14 mouse cellular contexts compared by ENCODE assay signal in genomic region chr2:84783840-84784566, GRCm38 (mm10). TPM values are rescaled to one million over a fixed set of nuclear protein-coding genes. Genes with fewer than 3 reads are reported as not detected.
DNase-seq lines count a peak whose midpoint lies in the region; ATAC-seq and TF ChIP-seq lines count a peak whose summit lies in the region.
"Had no signal": no experiment of that assay in that cellular context is flagged by ENCODE, and none has a peak within 500 bp of the region (broad histone marks: within the 10 kb centered on the region; RNA-seq: fewer than 3 reads in every experiment).

No protein-coding gene starts in this region.

- no peak for TF ChIP-seq CTCF in CH12.LX (conservative IDR thresholded peaks at IDR 0.05 in 1 of 2, IDR thresholded peaks at IDR 0.05 in 1 of 2; ENCODE audit: low read depth in 2 of 2, low read length in 2 of 2)

- H3K4me2 ChIP-seq in CH12.LX (ENCODE audit: insufficient read depth, low read depth, poor library complexity, severe bottlenecking): no peak overlapping the region
- H3K4me2 ChIP-seq in heart, embryonic 14.5 days (ENCODE audit: low read length): no peak overlapping the region
- H3K4me2 ChIP-seq in liver, embryonic 12.5 days: no peak overlapping the region

- no peak overlapping the region for H3K9ac ChIP-seq in CH12.LX (ENCODE audit: insufficient read depth, low read depth)
- H3K9ac ChIP-seq in heart, embryonic 14.5 days (ENCODE audit: low read length): no peak overlapping the region
- no peak overlapping the region for H3K9ac ChIP-seq in liver, embryonic 12.5 days

- H3K9me3 ChIP-seq in CH12.LX (replicated peaks; ENCODE audit: low read length): no peaks in the 10 kb centered on the region
- no peaks in the 10 kb centered on the region for H3K9me3 ChIP-seq in heart, embryonic 14.5 days (ENCODE audit: control insufficient read depth, low read length)
- no peaks in the 10 kb centered on the region for H3K9me3 ChIP-seq in liver, embryonic 12.5 days (replicated peaks)

- in situ Hi-C loops in CH12.LX (cut with MboI; ENCODE audit: low pct_ligation_motif_present, low pct_unique_long_range_greater_than_20kb, low sequenced_read_pairs): no loop called here

- peak; percentile 59; the same call in 1 of the 2 replicates for ATAC-seq in heart, embryonic 14.5 days (ENCODE audit: insufficient number of reproducible peaks, insufficient read depth, low FRiP score, low read depth)
- ATAC-seq in liver, embryonic 12.5 days: no peak
- ATAC-seq: Patski had no signal

- dilution Hi-C loops in CH12.LX (cut with MboI; ENCODE audit: extremely low pct_ligation_motif_present, extremely low pct_unique_long_range_greater_than_20kb, low sequenced_read_pairs): no loop called here

- H3K27me3 ChIP-seq in CH12.LX (replicated peaks): no peaks in the 10 kb centered on the region
- no peaks in the 10 kb centered on the region for H3K27me3 ChIP-seq in heart, embryonic 14.5 days (ENCODE audit: control insufficient read depth, insufficient read depth, low read length)
- H3K27me3 ChIP-seq in liver, embryonic 12.5 days (replicated peaks): peaks cover 27% of the 10 kb centered on the region

- WGBS in heart, embryonic 14.5 days: 35% methylated on average over 3 of the region's 3 CpGs
- WGBS in liver, embryonic 12.5 days (ENCODE audit: insufficient replicate concordance): 49% methylated on average over 3 of the region's 3 CpGs

- H3K4me1 ChIP-seq in CH12.LX (ENCODE audit: control insufficient read depth in 1 of 2, insufficient read depth in 2 of 2): peaks cover 0 to 24% of the 10 kb centered on the region in 2 experiments; a peak in 2 of 4 replicates
- H3K4me1 ChIP-seq in heart, embryonic 14.5 days (ENCODE audit: control insufficient read depth in 2 of 2, insufficient read depth in 2 of 2, low read length in 2 of 2): peaks cover 6 to 21% of the 10 kb centered on the region in 2 experiments; a peak in 3 of 4 replicates
- peaks cover 15% of the 10 kb centered on the region for H3K4me1 ChIP-seq in liver, embryonic 12.5 days

- no peak for TF ChIP-seq POLR2A in CH12.LX (IDR thresholded peaks at IDR 0.05; ENCODE audit: low read depth, low read length)

- H3K79me2 ChIP-seq in CH12.LX (replicated peaks; ENCODE audit: control insufficient read depth, extremely low read depth, insufficient read depth, poor library complexity, severe bottlenecking): no peaks in the 10 kb centered on the region

- H3K27ac ChIP-seq in CH12.LX (ENCODE audit: insufficient read depth, low read depth): no peak overlapping the region
- peak overlapping the region; percentile 28 to 56; a peak in 3 of 4 replicates for H3K27ac ChIP-seq in heart, embryonic 14.5 days (replicated peaks in 1 of 2; ENCODE audit: control insufficient read depth in 1 of 2, insufficient read depth in 1 of 2, low read depth in 2 of 2, low read length in 2 of 2)
- 0 out of 2 replicates have a peak overlapping the region, but pooled peaks have one; percentile 17 for H3K27ac ChIP-seq in liver, embryonic 12.5 days

- TF ChIP-seq RAD21 in CH12.LX (IDR thresholded peaks at IDR 0.05; ENCODE audit: low read depth, low read length): no peak

- no peak for TF ChIP-seq EP300 in CH12.LX (IDR thresholded peaks at IDR 0.05; ENCODE audit: low read length)

- H3K36me3 ChIP-seq in CH12.LX (replicated peaks in 1 of 2; ENCODE audit: control insufficient read depth in 1 of 2, insufficient read depth in 1 of 2, low read length in 1 of 2): no peaks in the 10 kb centered on the region
- no peaks in the 10 kb centered on the region for H3K36me3 ChIP-seq in heart, embryonic 14.5 days (ENCODE audit: control insufficient read depth, insufficient read depth, low read length)
- H3K36me3 ChIP-seq in liver, embryonic 12.5 days: no peaks in the 10 kb centered on the region

- no peak overlapping the region for H3K4me3 ChIP-seq in CH12.LX (replicated peaks in 1 of 3; ENCODE audit: low read depth in 2 of 3, low read length in 2 of 3, poor library complexity in 1 of 3)
- H3K4me3 ChIP-seq in heart, embryonic 14.5 days (ENCODE audit: control insufficient read depth in 1 of 2, insufficient read depth in 1 of 2, low read depth in 1 of 2, low read length in 2 of 2): no peak overlapping the region
- no peak overlapping the region for H3K4me3 ChIP-seq in liver, embryonic 12.5 days
- H3K4me3 ChIP-seq: erythroblast, embryonic 14.5 days had no signal

- DNase-seq in 416B (ENCODE audit: low read depth): peak; percentile 51
- DNase-seq in CH12.LX (ENCODE audit: extremely low read depth): no peak
- DNase-seq in cerebellum, adult 11-12 months: no peak
- no peak for DNase-seq in gastrocnemius, postnatal 10 days
- no peak for DNase-seq in right cerebral cortex, postnatal 4 days
- DNase-seq: adrenal gland, postnatal 14 days; cerebellum, postnatal 14 days; gastrocnemius, postnatal 14 days had no signal

TF ChIP-seq in CH12.LX, 34 proteins besides CTCF, POLR2A, EP300 and RAD21:
- TF ChIP-seq ZKSCAN1 (IDR thresholded peaks at IDR 0.05; ENCODE audit: borderline replicate concordance, low read depth, low read length): no peak
- TF ChIP-seq BHLHE40 (IDR thresholded peaks at IDR 0.05; ENCODE audit: low read depth, low read length): peak; percentile 46; the same call in 1 of the 2 replicates

RNA-seq across cellular contexts. Expression of gene Serping1, which starts 8.8 kb away (rescaled TPM):
- total RNA-seq in CH12.LX (2012; rRNA removed) (not detected in 2 replicates), CH12.LX (2014; rRNA removed) (not detected in 2 replicates)
- polyA plus RNA-seq in CH12.LX (2012; ENCODE audit: insufficient read length, low read depth): not detected in 2 replicates
- polyA plus RNA-seq in heart, embryonic 14.5 days (2014; fragmentation: Nextera tagmentation; extraction: Ambion mirVana): 37.9 and 46.6 TPM in 2 replicates
- polyA plus RNA-seq in liver, embryonic 12.5 days (2016; fragmentation: Nextera tagmentation; extraction: Ambion mirVana): 30.8 and 32.3 TPM in 2 replicates
- total RNA-seq in gastrocnemius, postnatal 10 days (2021): 10 to 100 TPM; 74.7 to 84.1 TPM
- polyA plus RNA-seq: erythroblast, embryonic 14.5 days had no signal

RNA-seq across cellular contexts. Expression of gene Ube2l6, which starts 14.6 kb away (rescaled TPM):
- 1.7 and 2.0 TPM in 2 replicates for total RNA-seq in CH12.LX (2012; rRNA removed)
- 7.3 and 8.5 TPM in 2 replicates for total RNA-seq in CH12.LX (2014; rRNA removed)
- polyA plus RNA-seq in CH12.LX (2012; ENCODE audit: insufficient read length, low read depth): 4.1 and 5.0 TPM in 2 replicates
- 59.4 and 82.6 TPM in 2 replicates for polyA plus RNA-seq in heart, embryonic 14.5 days (2014; fragmentation: Nextera tagmentation; extraction: Ambion mirVana)
- 293 and 321 TPM in 2 replicates for polyA plus RNA-seq in liver, embryonic 12.5 days (2016; fragmentation: Nextera tagmentation; extraction: Ambion mirVana)
- 10 to 100 TPM in 1 of 2 experiments, 1 to 10 TPM in 1; 7.2 to 10.0 TPM for total RNA-seq in gastrocnemius, postnatal 10 days (2021)

RNA-seq across cellular contexts. Expression of gene Smtnl1, which starts 38.4 kb away (rescaled TPM):
- total RNA-seq in CH12.LX (2012; rRNA removed) (0.71 and 1.5 TPM in 2 replicates), CH12.LX (2014; rRNA removed) (0.26 TPM in 1 of 2 replicates, not detected in the other)
- 0.13 and 0.14 TPM in 2 replicates for polyA plus RNA-seq in CH12.LX (2012; ENCODE audit: insufficient read length, low read depth)
- polyA plus RNA-seq in heart, embryonic 14.5 days (2014; fragmentation: Nextera tagmentation; extraction: Ambion mirVana): 0.11 and 0.19 TPM in 2 replicates
- 0.29 and 0.43 TPM in 2 replicates for polyA plus RNA-seq in liver, embryonic 12.5 days (2016; fragmentation: Nextera tagmentation; extraction: Ambion mirVana)
- total RNA-seq in gastrocnemius, postnatal 10 days (2021): 10 to 100 TPM; 64.0 to 71.1 TPM
- total RNA-seq: adrenal gland, postnatal 14 days; midbrain, postnatal 0 days had no signal
- polyA plus RNA-seq: midbrain, postnatal 0 days; Patski; urinary bladder, adult 2 months had no signal

RNA-seq across cellular contexts. Expression of gene Gm19426, which starts 40.5 kb away (rescaled TPM):
- total RNA-seq in CH12.LX (2012; rRNA removed) (not detected in 2 replicates), CH12.LX (2014; rRNA removed) (not detected in 2 replicates)
- not detected in 2 replicates for polyA plus RNA-seq in CH12.LX (2012; ENCODE audit: insufficient read length, low read depth)
- polyA plus RNA-seq in heart, embryonic 14.5 days (2014; fragmentation: Nextera tagmentation; extraction: Ambion mirVana): 4.4 and 4.5 TPM in 2 replicates
- 3.8 and 3.9 TPM in 2 replicates for polyA plus RNA-seq in liver, embryonic 12.5 days (2016; fragmentation: Nextera tagmentation; extraction: Ambion mirVana)
- total RNA-seq in gastrocnemius, postnatal 10 days (2021): 1 to 10 TPM in 1 of 2 experiments, under 1 TPM in 1; 0.77 to 1.4 TPM

RNA-seq across cellular contexts. Expression of gene Timm10, which starts 42.8 kb away (rescaled TPM):
- 81.2 and 99.6 TPM in 2 replicates for total RNA-seq in CH12.LX (2012; rRNA removed)
- total RNA-seq in CH12.LX (2014; rRNA removed): 107 and 115 TPM in 2 replicates
- polyA plus RNA-seq in CH12.LX (2012; ENCODE audit: insufficient read length, low read depth): 77.7 and 86.0 TPM in 2 replicates
- 90.3 and 94.1 TPM in 2 replicates for polyA plus RNA-seq in heart, embryonic 14.5 days (2014; fragmentation: Nextera tagmentation; extraction: Ambion mirVana)
- 50.9 and 54.3 TPM in 2 replicates for polyA plus RNA-seq in liver, embryonic 12.5 days (2016; fragmentation: Nextera tagmentation; extraction: Ambion mirVana)
- total RNA-seq in gastrocnemius, postnatal 10 days (2021): 10 to 100 TPM; 42.9 to 46.1 TPM

Comparison
In these comparisons a context has a peak if more than half of its experiments do, and no peak if none do; other contexts are left out.
1. RNA of gene Serping1, which starts 8.8 kb away (polyA plus RNA-seq): 37.9 to 46.6 TPM in heart, embryonic 14.5 days and 30.8 to 32.3 TPM in liver, embryonic 12.5 days; not detected in CH12.LX; every median in the first group is over 10 times any median in the second.
2. RNA of gene Ube2l6, which starts 14.6 kb away (polyA plus RNA-seq): 293 to 321 TPM in liver, embryonic 12.5 days and 59.4 to 82.6 TPM in heart, embryonic 14.5 days; 4.1 to 5.0 TPM in CH12.LX; every median in the first group is over 10 times any median in the second.